In genomic region chr17:85870406-85870805, GRCm38 (mm10) we compare ENCODE assay signal across 19 mouse cellular contexts.
DNase-seq lines count a peak whose midpoint lies in the region; ATAC-seq lines count a peak whose summit lies in the region.
"Had no signal": no experiment of that assay in that cellular context is flagged by ENCODE, and none has a peak within 500 bp of the region (broad histone marks: within the 10 kb centered on the region; RNA-seq: fewer than 3 reads in every experiment).

No protein-coding gene starts in this region.

- peaks cover 47% of the 10 kb centered on the region for H3K4me1 ChIP-seq in hindbrain, embryonic 12.5 days
- peaks cover 12% of the 10 kb centered on the region; the same call in 1 of the 2 replicates for H3K4me1 ChIP-seq in hindbrain, embryonic 16.5 days (ENCODE audit: control insufficient read depth, insufficient read depth, low read depth, low read length)
- H3K4me1 ChIP-seq in limb, embryonic 10.5 days, result peaks cover 71% of the 10 kb centered on the region

- no peaks in the 10 kb centered on the region for H3K36me3 ChIP-seq in hindbrain, embryonic 12.5 days
- H3K36me3 ChIP-seq in hindbrain, embryonic 16.5 days (ENCODE audit: control insufficient read depth, insufficient read depth, low read length), result no peaks in the 10 kb centered on the region
- H3K36me3 ChIP-seq in limb, embryonic 10.5 days, result no peaks in the 10 kb centered on the region

- 54% methylated on average over 8 of the region's 8 CpGs for WGBS in hindbrain, embryonic 12.5 days
- whole genome bisulfite sequencing in hindbrain, embryonic 16.5 days, result 64% methylated on average over 8 of the region's 8 CpGs
- 53% methylated on average over 8 of the region's 8 CpGs for WGBS in limb, embryonic 10.5 days

- H3K9ac ChIP-seq in hindbrain, embryonic 12.5 days, result no peak overlapping the region
- H3K9ac ChIP-seq in hindbrain, embryonic 16.5 days (ENCODE audit: low read depth, low read length), result no peak overlapping the region

- intact Hi-C loops in heart, postnatal 36 days (cut with DNase I), result loop anchor here (10.0 kb wide), 1 partner anchor 196 kb away; no protein-coding TSS in a partner anchor

- no peak overlapping the region for H3K4me2 ChIP-seq in hindbrain, embryonic 12.5 days (replicated peaks)
- no peak overlapping the region for H3K4me2 ChIP-seq in hindbrain, embryonic 16.5 days (ENCODE audit: low read length)
- H3K4me2 ChIP-seq: midbrain, embryonic 11.5 days had no signal

- no peak for ATAC-seq in hindbrain, embryonic 12.5 days (ENCODE audit: low FRiP score)
- no peak for ATAC-seq in hindbrain, embryonic 16.5 days
- ATAC-seq: activated CD4-positive, CD25-positive, alpha-beta regulatory T cell, adult 4 months had no signal

- DNase-seq in embryo, embryonic 11 days, result peak; percentile 62
- DNase-seq in limb, embryonic 10.5 days (ENCODE audit: low spot score), result no peak
- peak; percentile 32 for DNase-seq in lung, postnatal 10 days
- no peak for DNase-seq in heart, postnatal 36 days
- no peak for DNase-seq in right cerebral cortex, postnatal 4 days
- no peak for DNase-seq in MN1 (ENCODE audit: low spot score)
- DNase-seq: adrenal gland, postnatal 36 days; cerebellum, postnatal 10 days; gastrocnemius, postnatal 10 days; heart, postnatal 14 days; kidney, postnatal 10 days; right cerebral cortex, adult 18-20 months; thymus, postnatal 4 days had no signal

- peak overlapping the region; percentile 71 for H3K27ac ChIP-seq in hindbrain, embryonic 12.5 days
- no peak overlapping the region for H3K27ac ChIP-seq in hindbrain, embryonic 16.5 days (ENCODE audit: low read depth, low read length)
- peak overlapping the region; percentile 73 for H3K27ac ChIP-seq in limb, embryonic 10.5 days

- 0 out of 2 replicates have a peak, but pooled peaks cover 4% of the 10 kb centered on the region for H3K27me3 ChIP-seq in hindbrain, embryonic 12.5 days
- H3K27me3 ChIP-seq in hindbrain, embryonic 16.5 days (replicated peaks; ENCODE audit: control insufficient read depth, insufficient read depth, low read length), result no peaks in the 10 kb centered on the region
- peaks cover 59% of the 10 kb centered on the region for H3K27me3 ChIP-seq in limb, embryonic 10.5 days (ENCODE audit: low read depth, poor library complexity, severe bottlenecking)

- H3K4me3 ChIP-seq in hindbrain, embryonic 12.5 days, result no peak overlapping the region
- H3K4me3 ChIP-seq in hindbrain, embryonic 16.5 days (ENCODE audit: low read length), result no peak overlapping the region
- H3K4me3 ChIP-seq in limb, embryonic 10.5 days, result no peak overlapping the region
- H3K4me3 ChIP-seq: erythroblast, embryonic 14.5 days; myocyte had no signal

- no peaks in the 10 kb centered on the region for H3K9me3 ChIP-seq in hindbrain, embryonic 12.5 days (replicated peaks)
- no peaks in the 10 kb centered on the region for H3K9me3 ChIP-seq in hindbrain, embryonic 16.5 days (ENCODE audit: control insufficient read depth, low read length)
- no peaks in the 10 kb centered on the region for H3K9me3 ChIP-seq in limb, embryonic 10.5 days (replicated peaks)

Comparison
In these comparisons a context has a peak if more than half of its experiments do, and no peak if none do; other contexts are left out.
1. DNase-seq: peak in embryo, embryonic 11 days (single experiment) and lung, postnatal 10 days (single experiment); none in limb, embryonic 10.5 days (single experiment), heart, postnatal 36 days (0 of 2), right cerebral cortex, postnatal 4 days (single experiment) and MN1 (single experiment).